Mouse (Mus musculus) E14TG2a.4 (cell line): ENCODE data around the gene Capn5.

Experiments
- CTCF ChIP-seq: conservative IDR thresholded peaks from 2 replicates; pipeline ENCODE4 v1.5.1; 2014; ENCODE audit warnings: low read length
- NANOG ChIP-seq: IDR thresholded peaks from 2 replicates; pipeline ENCODE4 v1.6.1; 2014; ENCODE audit warnings: borderline replicate concordance, low read length, mixed read lengths
- POU5F1 ChIP-seq: IDR thresholded peaks from 2 replicates; pipeline ENCODE4 v1.6.1; 2014; ENCODE audit warnings: low read length, borderline replicate concordance

- TF ChIP-seq CTCF = no peak
- no peak for TF ChIP-seq POU5F1
- TF ChIP-seq NANOG = no peak
Observed at GRCm38 (mm10) chr7:98149802-98150201, 28.3 kb downstream of the Capn5 start.
